Mouse (Mus musculus): Measurements from ENCODE around the gene Pnma1. TPM values are rescaled to one million over a fixed set of nuclear protein-coding genes. Genes with fewer than 3 reads are reported as not detected.
A peak's percentile ranks its signal among the peaks of the same experiment; 100 is the strongest.

The Pnma1 gene
- polyA plus RNA-seq, 1 experiment from 2014 or later, result 7.7 TPM

- H3K9me3 ChIP-seq, result no peaks in the 10 kb centered on the region
- no peaks in the 10 kb centered on the region for H3K36me3 ChIP-seq (replicated peaks)
- H3K27ac ChIP-seq, result peak overlapping the region; percentile 90
- peaks cover 50% of the 10 kb centered on the region for H3K4me1 ChIP-seq
- peak overlapping the region; percentile 55 for H3K9ac ChIP-seq
- WGBS, result 5% methylated on average over 12 of the region's 13 CpGs
- H3K4me3 ChIP-seq, result peak overlapping the region; percentile 38
- no peaks in the 10 kb centered on the region for H3K27me3 ChIP-seq (replicated peaks)
- peak; percentile 38; the same call in 1 of the 2 replicates for ATAC-seq (replicated peaks)
- H3K4me2 ChIP-seq, result peak overlapping the region; percentile 59
These were observed 28.0 kb upstream of the Pnma1 start for GRCm38 (mm10) chr12:84176126-84176769.

- ATAC-seq (replicated peaks), result peak; percentile 88
- no peaks in the 10 kb centered on the region for H3K36me3 ChIP-seq (replicated peaks)
- peak overlapping the region; percentile 55 for H3K9ac ChIP-seq
- H3K4me2 ChIP-seq, result peak overlapping the region; percentile 59
- under 1% methylated on average over 20 of the region's 20 CpGs for WGBS
- H3K4me3 ChIP-seq, result peak overlapping the region; percentile 38
- H3K27me3 ChIP-seq (replicated peaks), result no peaks in the 10 kb centered on the region
- peaks cover 44% of the 10 kb centered on the region for H3K4me1 ChIP-seq
- no peaks in the 10 kb centered on the region for H3K9me3 ChIP-seq
- peak overlapping the region; percentile 90 for H3K27ac ChIP-seq
These were observed 27.4 kb upstream of the Pnma1 start for GRCm38 (mm10) chr12:84175659-84176061.

GRCm38 (mm10) chr12:84174871-84175270 is 26.6 kb upstream of the Pnma1 start:
- Histone ChIP-seq H3K4me3 (no peak overlapping the region), H3K4me2 (no peak overlapping the region), H3K27me3 (replicated peaks) (no peaks in the 10 kb centered on the region), H3K36me3 (replicated peaks) (no peaks in the 10 kb centered on the region), H3K9ac (0 out of 2 replicates have a peak overlapping the region, but pooled peaks have one; percentile 55), H3K27ac (no peak overlapping the region), H3K4me1 (peaks cover 36% of the 10 kb centered on the region), H3K9me3 (no peaks in the 10 kb centered on the region)
- 88% methylated on average over 6 of the region's 6 CpGs for WGBS
- no peak for ATAC-seq (replicated peaks)

DNA sequence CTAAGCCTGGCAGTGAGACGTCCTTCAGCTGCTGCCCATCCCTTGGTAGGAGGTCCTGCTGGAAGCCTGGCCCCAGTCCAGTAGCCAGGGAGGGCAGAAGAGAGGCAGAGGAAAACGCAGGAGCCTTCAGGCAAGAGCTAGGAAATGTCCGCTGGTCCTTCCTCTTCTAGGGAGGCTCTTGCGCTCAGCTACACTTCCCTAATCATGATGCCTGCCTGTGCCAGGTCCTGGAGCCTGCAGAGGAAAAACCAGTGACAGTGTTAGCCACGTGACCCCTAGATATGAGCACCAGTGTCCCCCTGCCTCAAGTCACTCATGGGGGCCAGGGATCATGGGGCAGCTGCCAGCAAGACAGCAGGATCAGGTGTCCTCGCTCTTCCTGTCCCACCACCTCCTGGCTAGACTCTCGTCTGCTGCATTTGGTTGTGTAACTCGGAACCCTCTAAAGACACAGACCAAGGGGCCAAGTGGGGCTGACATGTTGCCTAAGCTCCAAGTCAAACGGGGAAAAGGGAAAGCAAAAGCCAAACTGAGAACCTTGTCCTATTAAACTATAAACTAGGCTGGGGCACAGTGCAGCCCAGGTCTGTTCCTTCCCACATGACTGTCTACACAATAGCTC is 26.0 kb upstream of the Pnma1 start:
- WGBS, result 80% methylated on average over 9 of the region's 9 CpGs
- Histone ChIP-seq H3K4me3 (no peak overlapping the region), H3K27me3 (replicated peaks) (no peaks in the 10 kb centered on the region), H3K4me1 (peaks cover 35% of the 10 kb centered on the region), H3K4me2 (no peak overlapping the region), H3K9ac (no peak overlapping the region), H3K9me3 (no peaks in the 10 kb centered on the region), H3K36me3 (replicated peaks) (no peaks in the 10 kb centered on the region), H3K27ac (no peak overlapping the region)
- no peak for ATAC-seq (replicated peaks)

- no peaks in the 10 kb centered on the region for H3K9me3 ChIP-seq
- no peaks in the 10 kb centered on the region for H3K27me3 ChIP-seq (replicated peaks)
- H3K4me3 ChIP-seq, result no peak overlapping the region
- H3K9ac ChIP-seq, result no peak overlapping the region
- H3K4me1 ChIP-seq, result peaks cover 35% of the 10 kb centered on the region
- H3K4me2 ChIP-seq, result no peak overlapping the region
- ATAC-seq (replicated peaks), result no peak
- no peaks in the 10 kb centered on the region for H3K36me3 ChIP-seq (replicated peaks)
- WGBS, result 94% methylated on average over 13 of the region's 13 CpGs
- no peak overlapping the region for H3K27ac ChIP-seq
These were observed 25.1 kb upstream of the Pnma1 start for GRCm38 (mm10) chr12:84173309-84173915.

DNA sequence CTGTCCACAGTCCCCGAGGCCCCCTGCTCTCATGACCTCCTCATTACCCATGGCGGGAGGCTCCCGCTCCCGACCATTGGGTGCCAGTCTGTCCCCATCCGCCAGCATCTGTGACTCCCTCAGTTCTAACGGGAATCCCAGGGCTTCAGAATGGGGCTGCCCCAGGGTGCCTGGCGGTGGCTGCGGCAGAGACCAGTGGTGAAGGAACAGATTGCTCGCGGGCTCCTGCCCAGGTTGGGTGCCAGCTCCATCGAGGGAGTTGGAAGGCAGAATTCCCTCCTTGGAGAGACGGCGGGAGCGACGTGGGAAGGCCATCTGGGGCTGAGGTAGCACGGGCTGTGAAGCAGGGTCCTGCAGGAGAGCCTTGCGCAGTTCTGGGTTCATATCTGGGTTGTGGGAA is 24.6 kb upstream of the Pnma1 start:
- peaks cover 32% of the 10 kb centered on the region for H3K4me1 ChIP-seq
- H3K4me3 ChIP-seq, result no peak overlapping the region
- no peaks in the 10 kb centered on the region for H3K9me3 ChIP-seq
- no peak overlapping the region for H3K27ac ChIP-seq
- H3K9ac ChIP-seq, result no peak overlapping the region
- no peaks in the 10 kb centered on the region for H3K36me3 ChIP-seq (replicated peaks)
- WGBS, result 91% methylated on average over 17 of the region's 17 CpGs
- H3K27me3 ChIP-seq (replicated peaks), result no peaks in the 10 kb centered on the region
- no peak overlapping the region for H3K4me2 ChIP-seq
- ATAC-seq (replicated peaks), result no peak

GRCm38 (mm10) chr12:84172216-84172615 is 23.9 kb upstream of the Pnma1 start:
- WGBS, result 94% methylated on average over 3 of the region's 3 CpGs
- Histone ChIP-seq H3K9me3 (no peaks in the 10 kb centered on the region), H3K9ac (no peak overlapping the region), H3K27ac (no peak overlapping the region), H3K4me1 (peaks cover 26% of the 10 kb centered on the region), H3K4me3 (no peak overlapping the region), H3K27me3 (replicated peaks) (no peaks in the 10 kb centered on the region), H3K4me2 (no peak overlapping the region), H3K36me3 (replicated peaks) (no peaks in the 10 kb centered on the region)
- no peak for ATAC-seq (replicated peaks)

DNA sequence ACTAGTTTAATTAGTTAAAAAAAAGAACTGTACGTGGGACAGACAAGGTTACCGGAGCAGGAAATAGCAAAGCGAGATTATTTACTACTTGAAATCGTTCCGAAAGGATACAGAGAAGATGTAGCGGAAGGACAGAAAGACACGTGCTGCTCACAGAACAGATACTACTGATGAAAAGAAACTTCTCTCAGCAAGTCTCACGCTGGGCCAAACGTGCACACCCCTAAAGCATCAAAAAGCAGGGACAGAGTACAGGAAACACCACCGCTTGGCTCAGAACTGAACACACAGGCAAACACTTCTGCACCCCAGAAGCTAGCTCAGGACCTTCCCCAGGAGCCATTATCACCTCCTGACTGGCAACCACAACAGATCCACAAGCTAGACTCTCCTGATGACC is 22.3 kb upstream of the Pnma1 start:
- Histone ChIP-seq H3K4me3 (no peak overlapping the region), H3K4me1 (peaks cover 10% of the 10 kb centered on the region; the same call in 1 of the 2 replicates), H3K27ac (no peak overlapping the region), H3K9ac (no peak overlapping the region), H3K9me3 (no peaks in the 10 kb centered on the region), H3K27me3 (replicated peaks) (no peaks in the 10 kb centered on the region), H3K36me3 (replicated peaks) (no peaks in the 10 kb centered on the region), H3K4me2 (no peak overlapping the region)
- no peak for ATAC-seq (replicated peaks)
- 89% methylated on average over 10 of the region's 10 CpGs for WGBS

DNA sequence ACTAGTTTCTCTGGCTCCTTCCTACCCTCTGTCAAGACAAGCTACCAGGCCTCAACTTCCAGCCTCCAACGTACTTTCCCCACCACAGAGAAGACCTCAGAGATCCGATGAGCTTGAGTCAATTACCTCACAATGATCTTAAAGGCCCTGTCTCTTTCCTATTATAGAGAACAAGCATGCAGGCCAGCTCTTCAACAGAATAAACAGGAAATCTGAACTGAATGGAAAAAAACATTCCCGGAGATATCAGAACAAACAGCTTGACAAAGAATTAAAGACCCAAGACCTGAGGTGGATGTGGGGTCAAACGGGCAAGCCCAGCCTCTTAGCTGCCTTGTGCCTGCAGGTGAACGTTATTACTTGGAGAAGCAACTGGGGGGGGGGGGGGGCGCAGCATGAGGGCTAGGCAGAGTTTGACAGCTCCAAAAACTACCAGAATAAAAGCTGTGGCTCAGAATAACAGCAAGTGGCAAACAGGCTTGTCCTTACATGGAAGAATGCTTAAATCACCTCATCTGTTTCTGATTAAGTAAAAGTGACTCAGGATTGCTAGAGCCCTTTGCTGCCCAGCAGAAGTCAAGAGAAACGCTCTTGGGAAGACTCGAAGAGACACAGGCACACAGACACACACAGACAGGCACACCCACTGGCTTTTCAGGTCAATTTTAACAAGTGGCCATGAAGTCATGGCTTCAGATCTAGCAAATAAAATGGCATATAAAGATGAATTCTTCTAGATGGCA is 17.5 kb upstream of the Pnma1 start:
- no peak overlapping the region for H3K4me2 ChIP-seq
- H3K9me3 ChIP-seq, result no peaks in the 10 kb centered on the region
- H3K4me3 ChIP-seq, result no peak overlapping the region
- WGBS, result 73% methylated on average over 8 of the region's 8 CpGs
- no peak for ATAC-seq (replicated peaks)
- H3K9ac ChIP-seq, result no peak overlapping the region
- no peak overlapping the region for H3K27ac ChIP-seq
- no peaks in the 10 kb centered on the region for H3K4me1 ChIP-seq
- no peaks in the 10 kb centered on the region for H3K36me3 ChIP-seq (replicated peaks)
- no peaks in the 10 kb centered on the region for H3K27me3 ChIP-seq (replicated peaks)

GRCm38 (mm10) chr12:84163586-84164110 is 15.4 kb upstream of the Pnma1 start:
- Histone ChIP-seq H3K27ac (no peak overlapping the region), H3K4me3 (no peak overlapping the region), H3K36me3 (replicated peaks) (no peaks in the 10 kb centered on the region; the same call in 1 of the 2 replicates), H3K27me3 (replicated peaks) (no peaks in the 10 kb centered on the region), H3K4me1 (no peaks in the 10 kb centered on the region), H3K4me2 (no peak overlapping the region), H3K9ac (no peak overlapping the region), H3K9me3 (no peaks in the 10 kb centered on the region)
- ATAC-seq (replicated peaks), result no peak
- 79% methylated on average over 11 of the region's 11 CpGs for WGBS

- H3K9me3 ChIP-seq, result no peaks in the 10 kb centered on the region
- WGBS, result 89% methylated on average over 9 of the region's 9 CpGs
- no peak overlapping the region for H3K9ac ChIP-seq
- no peaks in the 10 kb centered on the region; the same call in 1 of the 2 replicates for H3K36me3 ChIP-seq (replicated peaks)
- H3K4me1 ChIP-seq, result no peaks in the 10 kb centered on the region
- no peak overlapping the region for H3K4me2 ChIP-seq
- no peak for ATAC-seq (replicated peaks)
- no peaks in the 10 kb centered on the region for H3K27me3 ChIP-seq (replicated peaks)
- H3K27ac ChIP-seq, result no peak overlapping the region
- H3K4me3 ChIP-seq, result no peak overlapping the region
These were observed 14.8 kb upstream of the Pnma1 start for GRCm38 (mm10) chr12:84163133-84163532.
